Mouse (Mus musculus) G1E (cell line): ENCODE measurements around the gene Tmem150a. TPM values are rescaled to one million over a fixed set of nuclear protein-coding genes. Genes with fewer than 3 reads are reported as not detected.

Source experiments
- ATAC-seq: 2 replicates; pipeline ENCODE4 v1.8.0; 2016; ENCODE audit warnings: mild to moderate bottlenecking; ENCODE audit not compliant: insufficient number of reproducible peaks, poor library complexity, low FRiP score, severe bottlenecking; ENCODE audit errors: extremely low read depth
- DNase-seq: peaks from one replicate; pipeline ENCODE4 v3.0.0; 2012; ENCODE audit warnings: low spot score
- H3K27me3 ChIP-seq: 2 replicates; pipeline ENCODE4 v1.6.1; 2012; ENCODE audit warnings: mild to moderate bottlenecking, low read length, inconsistent platforms; ENCODE audit not compliant: insufficient read depth
- H3K36me3 ChIP-seq: replicated peaks from 2 replicates; pipeline ENCODE3; 2012; ENCODE audit warnings: mild to moderate bottlenecking, inconsistent platforms
- H3K4me1 ChIP-seq: 2 replicates; pipeline ENCODE4 v1.6.1; 2012; ENCODE audit warnings: low read depth, low read length, inconsistent platforms, mixed read lengths; ENCODE audit not compliant: insufficient read depth
- H3K4me3 ChIP-seq: 2 replicates; pipeline ENCODE4 v1.5.1; 2012; ENCODE audit warnings: low read depth, mild to moderate bottlenecking, inconsistent platforms, low read length, moderate library complexity, mixed read lengths
- H3K9me3 ChIP-seq: replicated peaks from 2 replicates; pipeline ENCODE4 v1.6.1; 2012; ENCODE audit warnings: inconsistent platforms
- CTCF ChIP-seq: IDR thresholded peaks from 2 replicates; pipeline ENCODE4 v1.5.1; 2012; ENCODE audit warnings: low read depth, low read length, inconsistent platforms, mixed read lengths
- GATA1 ChIP-seq: IDR thresholded peaks from 2 replicates; pipeline ENCODE4 v1.6.1; 2012; ENCODE audit warnings: borderline replicate concordance, low read length, inconsistent platforms, mixed read lengths
- GATA2 ChIP-seq: IDR thresholded peaks from 2 replicates; pipeline ENCODE4 v1.6.1; 2012; ENCODE audit warnings: low read depth, low read length, inconsistent platforms, borderline replicate concordance
- POLR2AphosphoS5 ChIP-seq: IDR thresholded peaks from 2 replicates; pipeline ENCODE4 v1.6.1; 2012; ENCODE audit warnings: low read depth, low read length, inconsistent platforms; ENCODE audit not compliant: insufficient replicate concordance
- TAL1 ChIP-seq: conservative IDR thresholded peaks from 2 replicates; pipeline ENCODE4 v1.6.1; 2012; ENCODE audit warnings: low read depth, low read length, inconsistent platforms, mixed read lengths
- polyA plus RNA-seq: library from polyadenylated mRNA; stranded (reverse); fragments of >175 nt; gene quantifications from 2 replicates; pipeline ENCODE4 v1.2.3, GENCODE M21; 2012
- total RNA-seq, 2 experiments: library from RNA; stranded (forward) in 1 of 2; stranded (reverse) in 1 of 2; fragments of 200-1000 nt in 1 of 2; fragments of >200 nt in 1 of 2; fragmentation: Nextera tagmentation in 1 of 2; gene quantifications; 2 replicates each; pipeline ENCODE4 v1.2.3; 2014 to 2017

Gene Tmem150a
- total and polyA plus RNA-seq, 3 experiments = 0.55 to 6.0 (median 5.1) TPM

DNA sequence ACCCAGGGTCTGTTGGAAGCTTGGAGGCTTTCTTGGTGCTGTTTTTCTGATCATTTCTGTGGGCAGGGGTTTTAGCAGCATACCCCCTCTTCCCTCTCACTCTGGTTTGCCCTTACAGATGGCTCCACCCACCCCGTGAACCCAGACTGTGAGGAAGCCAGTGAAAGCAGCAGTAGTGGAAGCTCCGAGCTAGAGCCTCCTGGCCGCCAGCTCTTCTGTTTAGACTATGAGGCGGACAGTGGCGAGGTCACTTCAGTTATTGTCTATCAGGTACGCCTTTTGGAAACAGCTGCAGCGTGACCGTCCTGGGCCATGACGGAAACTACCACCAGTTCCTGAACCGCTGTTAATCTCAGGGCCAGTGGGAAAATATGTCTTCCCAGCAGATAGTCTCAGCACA, 6.8 kb upstream of the Tmem150a start:
- TF ChIP-seq TAL1 (no peak), GATA2 (no peak), GATA1 (no peak), POLR2AphosphoS5 (no peak), CTCF (no peak)
- Histone ChIP-seq H3K27me3 (no peaks in the 10 kb centered on the region), H3K4me1 (peaks cover 74% of the 10 kb centered on the region), H3K4me3 (peak overlapping the region; percentile 91), H3K9me3 (no peaks in the 10 kb centered on the region), H3K36me3 (peaks cover 49% of the 10 kb centered on the region)
- DNase-seq (no peak), ATAC-seq (no peak)

DNA sequence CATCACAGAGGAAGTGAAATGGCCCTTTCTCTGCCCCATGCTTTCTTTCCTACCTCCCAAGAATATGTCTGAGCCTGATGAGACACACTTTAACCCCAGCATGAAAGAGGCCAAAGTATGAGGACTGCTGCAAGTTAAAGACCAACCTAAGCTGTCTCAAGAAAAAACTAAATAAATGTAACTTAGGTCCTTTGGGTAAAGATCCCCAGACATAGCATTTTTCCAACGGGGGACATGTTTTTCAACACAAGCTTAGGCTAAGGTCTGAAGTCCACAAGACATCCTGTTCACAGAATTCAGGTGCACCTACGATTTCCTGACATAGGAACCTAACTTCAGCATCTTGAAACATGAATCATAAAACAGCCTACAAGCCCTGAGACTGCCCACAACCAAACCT, 5.0 kb upstream of the Tmem150a start:
- H3K36me3 ChIP-seq = peaks cover 60% of the 10 kb centered on the region
- no peak for ATAC-seq
- peaks cover 5% of the 10 kb centered on the region; the same call in 1 of the 2 replicates for H3K27me3 ChIP-seq
- H3K4me3 ChIP-seq = no peak overlapping the region; the same call in 1 of the 2 replicates
- TF ChIP-seq GATA1 (no peak), GATA2 (no peak), POLR2AphosphoS5 (no peak), TAL1 (no peak), CTCF (no peak)
- no peaks in the 10 kb centered on the region for H3K9me3 ChIP-seq
- DNase-seq = no peak
- H3K4me1 ChIP-seq = peaks cover 85% of the 10 kb centered on the region

DNA sequence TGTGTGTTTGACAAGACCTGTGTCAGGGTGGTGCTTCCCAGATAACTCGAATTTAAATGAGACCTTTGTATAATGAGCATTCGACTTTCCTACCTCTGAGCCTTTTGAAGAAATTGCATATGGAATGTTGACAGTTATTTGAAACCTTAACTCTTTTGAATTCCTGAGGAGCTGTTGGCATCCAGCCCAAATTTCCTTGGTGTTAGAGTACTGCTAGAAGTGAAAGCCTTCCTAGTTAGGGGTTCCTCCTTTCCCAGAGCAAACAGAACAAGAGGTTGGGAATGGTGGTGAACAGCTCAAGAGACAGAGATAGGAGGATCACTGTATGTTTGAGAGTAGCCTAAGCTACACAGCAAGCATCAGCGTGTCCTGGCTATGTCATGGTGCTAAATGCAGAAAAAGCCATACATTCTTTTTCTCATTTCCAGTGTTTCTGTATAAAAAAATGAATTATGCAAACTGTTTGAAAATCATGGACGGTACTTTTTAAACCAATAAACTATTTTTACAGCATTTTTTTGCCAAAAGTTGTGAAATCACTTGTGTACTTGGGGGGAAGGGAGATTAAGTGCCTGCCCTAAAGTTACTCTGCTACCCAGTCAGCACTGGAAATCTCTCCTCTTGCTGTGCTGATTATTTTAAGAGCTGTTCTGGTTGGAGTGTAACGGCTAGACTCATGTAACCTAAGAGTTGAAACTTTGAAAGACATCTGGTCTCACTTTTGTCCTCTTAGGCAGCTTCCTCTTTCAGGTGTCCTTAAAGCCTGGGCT, 2.4 kb upstream of the Tmem150a start:
- no peaks in the 10 kb centered on the region for H3K9me3 ChIP-seq
- peaks cover 93% of the 10 kb centered on the region for H3K4me1 ChIP-seq
- DNase-seq (no peak), ATAC-seq (no peak)
- peaks cover 9% of the 10 kb centered on the region; the same call in 1 of the 2 replicates for H3K27me3 ChIP-seq
- TF ChIP-seq CTCF (no peak), TAL1 (no peak), POLR2AphosphoS5 (no peak), GATA2 (no peak)
- no peak overlapping the region for H3K4me3 ChIP-seq
- H3K36me3 ChIP-seq = peaks cover 78% of the 10 kb centered on the region

DNA sequence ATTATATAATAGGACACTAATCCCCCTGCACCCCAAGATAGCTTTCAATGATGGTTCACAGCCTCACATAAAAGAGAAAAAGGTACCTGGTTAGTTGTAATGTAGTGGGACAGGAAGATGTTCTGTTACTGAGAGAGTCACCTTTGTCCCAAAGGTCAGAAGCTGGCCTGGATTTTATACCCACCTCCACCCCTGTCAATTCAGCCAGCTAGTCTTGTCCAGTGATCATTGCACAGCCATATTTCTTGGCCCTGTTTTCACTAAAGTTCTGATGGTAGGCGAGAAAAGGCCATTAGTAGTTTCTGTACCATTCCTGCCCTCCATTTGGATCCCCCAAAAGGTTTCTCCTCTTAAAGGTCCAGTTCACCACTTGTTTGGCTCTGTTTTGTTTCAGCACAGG, 1.2 kb upstream of the Tmem150a start:
- ATAC-seq (no peak), DNase-seq (no peak)
- Histone ChIP-seq H3K4me3 (no peak overlapping the region), H3K9me3 (no peaks in the 10 kb centered on the region), H3K4me1 (peaks cover 93% of the 10 kb centered on the region), H3K36me3 (peaks cover 79% of the 10 kb centered on the region), H3K27me3 (peaks cover 9% of the 10 kb centered on the region; the same call in 1 of the 2 replicates)
- TF ChIP-seq TAL1 (no peak), POLR2AphosphoS5 (no peak), CTCF (no peak), GATA2 (no peak), GATA1 (no peak)

DNA sequence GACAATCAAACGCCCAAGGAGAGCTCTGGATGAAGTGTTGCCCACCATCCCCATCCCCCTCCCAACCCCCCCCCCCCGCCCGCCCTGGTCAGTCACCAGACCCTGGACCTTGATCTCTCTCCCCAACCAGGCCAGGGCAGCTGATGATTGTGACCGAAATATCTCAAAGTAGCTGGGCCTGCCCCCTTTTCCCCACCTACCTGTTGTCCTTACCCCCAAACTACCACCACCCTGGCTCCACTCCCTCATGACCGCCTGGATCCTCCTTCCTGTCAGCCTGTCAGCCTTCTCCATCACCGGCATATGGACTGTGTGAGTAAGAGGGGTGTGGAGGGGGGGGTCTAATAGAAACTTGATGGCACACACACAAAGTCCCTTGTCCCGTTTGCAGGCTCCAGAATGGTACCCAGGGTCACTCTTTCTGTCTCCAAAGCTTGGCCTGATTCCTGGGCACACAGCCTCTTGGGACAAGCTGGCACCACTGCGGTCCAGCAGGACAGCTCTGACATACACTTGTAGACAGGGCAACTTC, 820 bp downstream of the Tmem150a start:
- Histone ChIP-seq H3K4me3 (peak overlapping the region; percentile 73; the same call in 1 of the 2 replicates), H3K27me3 (peaks cover 9% of the 10 kb centered on the region; the same call in 1 of the 2 replicates), H3K36me3 (peaks cover 79% of the 10 kb centered on the region), H3K9me3 (no peaks in the 10 kb centered on the region), H3K4me1 (peaks cover 92% of the 10 kb centered on the region)
- DNase-seq (no peak), ATAC-seq (no peak)
- TF ChIP-seq GATA2 = no peak
- TF ChIP-seq CTCF = no peak
- TF ChIP-seq TAL1 = no peak
- no peak for TF ChIP-seq GATA1
- TF ChIP-seq POLR2AphosphoS5 = no peak
